Mouse (Mus musculus): ENCODE results near the gene Slc35a2.

DNA sequence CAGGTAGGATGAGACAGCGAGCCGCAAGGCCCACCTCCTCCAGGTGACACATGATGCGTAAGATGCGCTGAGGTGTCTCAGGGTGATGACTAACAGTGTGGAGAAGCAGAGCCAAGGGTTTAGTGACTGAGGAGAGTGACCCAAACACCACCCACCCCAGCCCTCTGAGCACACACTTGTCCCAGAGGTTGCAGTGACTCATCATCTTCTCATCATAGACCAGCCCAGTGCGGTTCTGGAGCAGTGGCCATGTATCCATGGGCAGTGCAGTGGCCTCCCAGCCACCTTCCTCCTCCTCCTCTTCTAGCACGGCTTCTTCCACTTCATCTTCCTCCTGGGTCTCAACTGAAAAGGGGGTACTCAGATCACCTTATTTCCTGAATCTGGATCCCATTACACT lies 53.8 kb downstream of the Slc35a2 start:
- TF ChIP-seq CTCF (IDR thresholded peaks at IDR 0.05; ENCODE audit: borderline replicate concordance, control insufficient read depth, extremely low read depth, insufficient read depth, low read length, poor library complexity), result no peak
- TF ChIP-seq POLR2A (IDR thresholded peaks at IDR 0.05; ENCODE audit: control insufficient read depth, extremely low read depth, insufficient read depth, low read length, poor library complexity), result no peak

All from thymus, adult 2 months (tissue).